Mouse (Mus musculus) macrophage (primary cell): ENCODE measurements around the gene Chrm3. TPM values are rescaled to one million over a fixed set of nuclear protein-coding genes. Genes with fewer than 3 reads are reported as not detected.

ENCODE experiments used
- H3K27ac ChIP-seq: fragments of 350-480 bp; formaldehyde crosslinking; 2 replicates; pipeline ENCODE4 v1.9.0; 2021
- H3K36me3 ChIP-seq: fragments of 350-480 bp; formaldehyde crosslinking; 2 replicates; pipeline ENCODE4 v1.9.0; 2021; ENCODE audit errors: inconsistent target
- H3K4me3 ChIP-seq: fragments of 350-480 bp; formaldehyde crosslinking; 2 replicates; pipeline ENCODE4 v1.9.0; 2021; ENCODE audit errors: inconsistent target
- H3K79me2 ChIP-seq: fragments of 350-480 bp; formaldehyde crosslinking; 2 replicates; pipeline ENCODE4 v1.9.0; 2021; ENCODE audit errors: inconsistent target
- WGBS: methylation state at CpG from one replicate; pipeline ENCODE4 v1.1.7; 2026; ENCODE audit warnings: inconsistent platforms; ENCODE audit not compliant: missing documents; 5-methylcytosine and 5-hydroxymethylcytosine counted together
- polyA plus RNA-seq: library from polyadenylated mRNA; stranded (reverse); fragments of 250-400 nt; gene quantifications from 3 replicates; pipeline ENCODE4 v1.2.4, GENCODE M21; 2018; ENCODE audit warnings: inconsistent platforms

Gene Chrm3
- polyA plus RNA-seq, 1 experiment from 2014 or later = not detected

DNA sequence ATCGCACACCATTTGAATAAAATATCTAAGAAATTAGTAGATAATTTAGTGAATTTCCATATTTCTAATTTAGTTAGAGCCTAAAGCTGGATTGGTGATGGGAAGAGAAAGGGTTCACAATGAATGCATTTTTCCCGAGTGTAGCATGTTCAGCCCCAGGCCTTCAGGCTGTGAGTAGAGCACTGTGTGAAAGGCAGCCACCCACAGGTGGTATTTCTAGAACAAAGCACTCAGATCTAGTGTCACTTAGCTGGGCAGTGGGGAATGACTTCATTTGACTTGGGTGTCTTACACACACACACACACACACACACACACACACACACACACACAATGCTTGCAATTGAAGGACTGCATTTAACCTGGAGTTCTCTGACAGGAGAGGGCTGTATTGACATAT lies 337.5 kb downstream of the Chrm3 start:
- 92% methylated on average over 2 of the region's 2 CpGs for WGBS
- no peaks in the 10 kb centered on the region for H3K79me2 ChIP-seq
- H3K27ac ChIP-seq = no peak overlapping the region
- no peaks in the 10 kb centered on the region for H3K36me3 ChIP-seq
- H3K4me3 ChIP-seq = no peak overlapping the region

DNA sequence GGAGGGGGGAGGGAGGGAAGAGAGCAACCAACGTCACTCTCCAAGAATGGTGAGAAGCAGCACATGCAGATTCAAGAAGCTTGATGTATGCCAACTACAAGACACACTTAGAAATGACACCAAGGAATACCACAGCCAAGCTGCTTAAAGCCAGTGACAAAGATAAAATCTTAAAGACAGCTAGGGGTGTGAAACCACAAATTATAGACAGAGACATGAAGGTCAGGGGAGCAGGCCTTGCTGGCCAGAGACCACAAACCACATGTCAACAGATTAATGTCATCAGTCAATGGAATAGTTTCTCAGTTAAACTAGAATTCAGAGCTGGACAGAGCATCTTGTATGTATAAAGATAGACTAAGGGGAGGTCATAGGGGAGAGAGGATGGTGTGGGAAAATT lies 341.4 kb downstream of the Chrm3 start:
- Histone ChIP-seq H3K4me3 (no peak overlapping the region), H3K27ac (no peak overlapping the region), H3K79me2 (no peaks in the 10 kb centered on the region), H3K36me3 (no peaks in the 10 kb centered on the region)
- 15% methylated on average over 1 of the region's 1 CpGs for WGBS

DNA sequence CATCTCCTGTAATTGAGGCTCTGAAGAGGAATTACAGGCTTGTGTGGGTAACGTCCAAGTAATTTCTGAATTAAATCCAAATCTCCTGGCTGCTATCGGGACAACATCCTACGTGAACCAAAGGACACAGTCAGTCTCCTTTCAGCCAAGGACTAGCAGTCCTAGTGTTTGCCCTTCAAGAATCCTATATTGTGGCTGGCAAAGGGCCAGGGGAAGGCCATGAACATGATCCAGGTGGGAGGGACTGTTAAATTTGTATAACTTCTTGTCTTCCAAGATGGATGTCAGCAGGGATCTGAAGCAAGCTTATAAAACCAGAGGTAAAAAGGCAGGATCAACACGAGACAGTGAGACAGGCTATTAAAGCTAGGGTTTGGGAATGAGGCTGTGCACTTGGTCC lies 357.7 kb downstream of the Chrm3 start:
- H3K36me3 ChIP-seq = no peaks in the 10 kb centered on the region
- H3K4me3 ChIP-seq = no peak overlapping the region
- H3K27ac ChIP-seq = no peak overlapping the region
- WGBS = 92% methylated on average over 4 of the region's 4 CpGs
- no peaks in the 10 kb centered on the region for H3K79me2 ChIP-seq

DNA sequence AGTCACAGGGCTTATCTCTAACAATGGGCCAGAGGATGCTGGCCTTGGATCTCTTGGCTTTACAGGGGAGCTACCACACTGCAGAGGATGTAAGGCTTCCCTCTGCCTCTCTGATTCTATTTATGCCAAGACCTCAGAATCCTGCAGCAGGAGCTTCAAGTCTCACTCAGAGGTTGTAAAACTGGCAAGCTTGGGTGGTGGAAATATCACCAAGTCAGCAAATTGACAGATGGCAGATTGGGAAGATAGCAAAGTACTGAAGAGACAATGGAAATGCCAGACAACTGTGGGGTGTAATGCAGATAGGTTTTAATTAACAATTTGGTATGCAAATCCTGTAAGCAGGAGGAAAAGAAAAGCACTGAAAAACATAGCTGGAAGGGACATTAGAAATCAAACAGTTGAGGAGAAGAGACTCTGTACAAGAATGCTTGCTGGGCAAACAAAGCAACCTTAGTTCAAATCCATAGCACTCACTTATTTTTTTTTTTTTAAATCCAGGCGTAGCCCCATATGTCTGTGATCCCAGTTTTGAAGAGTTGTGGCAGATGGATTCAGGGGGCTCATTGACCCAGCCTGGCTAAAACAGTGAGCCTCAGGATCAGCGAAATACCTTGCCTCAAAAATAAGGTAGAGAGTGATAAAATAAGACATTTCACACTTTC lies 362.9 kb downstream of the Chrm3 start:
- 100% methylated on average over 2 of the region's 2 CpGs for WGBS
- Histone ChIP-seq H3K36me3 (no peaks in the 10 kb centered on the region), H3K79me2 (no peaks in the 10 kb centered on the region), H3K4me3 (no peak overlapping the region), H3K27ac (no peak overlapping the region)

DNA sequence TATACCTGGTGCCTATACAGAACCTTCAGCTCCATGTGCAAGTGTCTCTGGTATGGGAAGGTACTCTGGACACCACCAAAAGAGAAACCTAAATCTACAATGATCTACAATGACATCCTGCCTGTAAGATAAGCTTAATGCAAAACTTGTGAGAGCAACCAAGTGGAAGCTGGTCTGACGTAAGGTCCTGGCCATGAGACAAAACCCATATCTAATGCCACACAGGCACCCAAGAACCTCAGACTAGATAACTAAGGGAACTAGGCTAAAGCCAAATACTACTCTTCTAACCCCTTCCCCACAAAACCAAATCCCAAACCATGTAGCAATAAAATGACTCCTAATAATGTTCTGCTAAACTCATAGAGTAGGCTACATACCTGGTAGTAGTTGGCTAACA lies 364.8 kb downstream of the Chrm3 start:
- H3K27ac ChIP-seq = no peak overlapping the region

DNA sequence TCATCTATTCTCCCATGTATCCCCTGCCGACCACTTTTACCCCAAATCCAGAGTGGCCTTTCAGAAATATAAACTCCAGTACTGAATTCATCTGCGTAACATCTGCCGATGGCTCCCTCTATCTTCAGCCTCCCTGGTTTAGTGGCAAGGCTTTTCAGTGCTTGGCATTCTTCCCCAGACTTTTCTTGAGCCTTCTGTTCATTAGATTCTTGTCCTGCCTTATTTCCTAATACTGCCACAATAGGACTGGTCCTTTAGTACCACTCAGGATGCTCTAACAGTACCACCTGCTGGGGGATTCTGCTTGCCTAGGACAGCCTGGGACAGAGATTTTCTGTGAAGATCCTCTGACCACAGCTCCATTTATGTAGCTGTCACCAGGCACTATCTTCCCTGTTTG lies 367.1 kb downstream of the Chrm3 start:
- Histone ChIP-seq H3K27ac (no peak overlapping the region), H3K36me3 (no peaks in the 10 kb centered on the region), H3K4me3 (no peak overlapping the region), H3K79me2 (no peaks in the 10 kb centered on the region)
- 97% methylated on average over 3 of the region's 3 CpGs for WGBS

More for the DNA sequence above, 364.8 kb downstream of the Chrm3 start:
- 100% methylated on average over 1 of the region's 1 CpGs for WGBS
- no peaks in the 10 kb centered on the region for H3K79me2 ChIP-seq
- no peak overlapping the region for H3K4me3 ChIP-seq
- no peaks in the 10 kb centered on the region for H3K36me3 ChIP-seq

DNA sequence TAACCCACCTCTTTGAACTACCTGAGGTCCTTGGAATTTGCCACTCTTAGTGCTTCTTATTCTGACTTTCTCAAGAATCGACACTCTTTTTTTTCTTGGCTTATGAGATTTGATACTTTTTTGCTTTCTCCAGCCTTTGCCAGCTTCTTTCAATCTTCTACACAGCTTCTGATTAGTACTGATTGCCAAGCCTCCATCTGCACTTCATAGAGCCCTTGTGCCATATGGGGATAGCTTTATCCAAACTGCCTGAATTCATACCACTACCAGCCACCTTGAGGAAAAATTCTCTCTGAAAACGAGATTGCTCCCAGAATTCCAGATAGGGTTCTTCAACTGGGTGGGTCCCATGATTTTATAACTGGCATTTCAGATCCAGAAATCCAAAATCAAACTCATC lies 368.0 kb downstream of the Chrm3 start:
- 83% methylated on average over 2 of the region's 2 CpGs for WGBS
- Histone ChIP-seq H3K4me3 (no peak overlapping the region), H3K27ac (no peak overlapping the region), H3K36me3 (no peaks in the 10 kb centered on the region), H3K79me2 (no peaks in the 10 kb centered on the region)

DNA sequence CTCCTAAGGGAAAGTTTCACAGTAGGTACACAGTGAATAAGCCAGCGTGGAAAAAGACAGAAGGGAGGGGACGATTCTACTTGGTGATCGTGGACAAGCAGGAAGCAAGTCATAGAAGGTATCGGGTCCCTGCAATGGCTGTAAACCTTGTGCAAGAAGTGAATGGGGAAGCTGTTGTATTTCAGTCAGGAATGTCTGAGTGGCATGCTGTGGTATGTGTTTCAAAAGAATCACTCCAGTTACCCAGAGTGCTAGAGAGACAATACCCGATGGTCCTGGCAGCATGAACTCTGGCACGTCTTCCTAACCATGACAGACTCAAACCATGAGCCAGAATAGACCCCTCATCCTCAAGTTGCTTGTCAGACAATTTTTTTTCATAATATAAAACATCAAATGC lies 375.0 kb downstream of the Chrm3 start:
- Histone ChIP-seq H3K79me2 (no peaks in the 10 kb centered on the region), H3K4me3 (no peak overlapping the region), H3K27ac (no peak overlapping the region), H3K36me3 (no peaks in the 10 kb centered on the region)
- WGBS = 16% methylated on average over 6 of the region's 6 CpGs

DNA sequence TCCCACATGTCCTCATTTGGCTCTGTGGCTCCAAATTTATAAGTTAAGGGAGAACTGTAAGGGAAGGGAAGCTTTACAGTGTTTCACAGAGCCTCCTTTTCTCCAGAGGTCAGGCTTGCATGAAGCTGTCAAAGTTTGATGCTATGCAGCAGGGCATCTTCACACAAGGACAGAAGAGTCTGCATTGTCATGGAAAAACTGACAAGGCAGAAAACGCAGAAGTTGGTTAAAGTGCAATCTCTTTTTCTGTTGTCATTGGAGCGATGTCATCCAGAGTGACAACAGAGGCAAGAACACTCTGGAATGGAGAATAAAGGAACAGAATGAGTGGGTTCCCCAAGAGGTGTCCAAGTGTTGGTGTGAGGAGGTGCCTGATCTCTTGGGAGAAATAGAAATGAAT lies 377.4 kb downstream of the Chrm3 start:
- no peak overlapping the region for H3K4me3 ChIP-seq
- WGBS = 69% methylated on average over 2 of the region's 2 CpGs
- no peaks in the 10 kb centered on the region for H3K79me2 ChIP-seq
- no peak overlapping the region for H3K27ac ChIP-seq
- H3K36me3 ChIP-seq = no peaks in the 10 kb centered on the region

DNA sequence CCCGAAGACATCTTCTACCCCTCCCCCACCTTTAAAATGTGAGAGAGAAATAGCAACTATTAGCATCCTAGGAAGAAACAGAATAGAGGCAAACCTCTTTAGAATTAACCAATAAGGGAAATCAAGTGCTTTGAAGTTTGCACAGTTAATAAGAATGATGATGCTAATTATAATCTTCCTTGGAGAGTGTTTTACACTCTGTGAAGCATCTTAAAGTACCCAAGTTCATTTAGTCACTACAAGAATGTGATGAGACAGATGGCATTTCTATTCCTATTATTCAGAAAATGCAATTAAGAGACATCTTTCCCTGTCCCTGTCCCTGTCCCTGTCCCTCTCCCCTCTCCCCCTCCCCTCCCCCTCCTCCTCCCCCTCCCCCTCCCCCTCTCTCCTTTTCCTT lies 382.9 kb downstream of the Chrm3 start:
- Histone ChIP-seq H3K4me3 (no peak overlapping the region), H3K27ac (no peak overlapping the region), H3K36me3 (no peaks in the 10 kb centered on the region), H3K79me2 (no peaks in the 10 kb centered on the region)
- 70% methylated on average over 1 of the region's 1 CpGs for WGBS

DNA sequence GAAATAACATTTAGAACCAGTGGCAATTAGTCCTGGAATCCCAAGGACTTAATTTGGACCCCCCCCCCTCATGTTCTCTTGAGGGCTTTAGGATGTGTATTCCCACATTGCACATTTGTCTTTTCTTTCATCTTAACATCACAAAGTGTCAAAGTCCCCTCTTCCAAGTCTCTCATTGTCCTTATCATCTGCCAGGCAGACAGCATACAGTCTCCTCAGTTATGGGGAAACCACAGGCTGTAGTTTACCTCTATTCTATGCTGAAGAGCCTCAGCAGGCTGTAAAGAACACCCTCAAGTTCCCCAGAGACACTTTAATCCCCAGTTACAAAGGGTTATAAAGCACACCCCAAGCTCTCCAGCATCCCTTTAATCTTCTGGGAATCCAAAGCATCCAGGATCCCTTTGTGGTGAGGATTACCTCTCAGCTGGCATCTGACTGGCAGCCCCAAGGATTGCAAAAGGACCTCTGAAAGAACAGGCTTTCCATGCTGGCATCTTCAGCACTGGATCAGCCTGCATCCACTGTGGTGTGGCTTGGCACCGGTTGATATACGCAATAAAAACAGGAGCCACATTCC lies 386.8 kb downstream of the Chrm3 start:
- WGBS = 80% methylated on average over 2 of the region's 2 CpGs
- Histone ChIP-seq H3K4me3 (no peak overlapping the region), H3K27ac (no peak overlapping the region), H3K79me2 (no peaks in the 10 kb centered on the region), H3K36me3 (no peaks in the 10 kb centered on the region)

DNA sequence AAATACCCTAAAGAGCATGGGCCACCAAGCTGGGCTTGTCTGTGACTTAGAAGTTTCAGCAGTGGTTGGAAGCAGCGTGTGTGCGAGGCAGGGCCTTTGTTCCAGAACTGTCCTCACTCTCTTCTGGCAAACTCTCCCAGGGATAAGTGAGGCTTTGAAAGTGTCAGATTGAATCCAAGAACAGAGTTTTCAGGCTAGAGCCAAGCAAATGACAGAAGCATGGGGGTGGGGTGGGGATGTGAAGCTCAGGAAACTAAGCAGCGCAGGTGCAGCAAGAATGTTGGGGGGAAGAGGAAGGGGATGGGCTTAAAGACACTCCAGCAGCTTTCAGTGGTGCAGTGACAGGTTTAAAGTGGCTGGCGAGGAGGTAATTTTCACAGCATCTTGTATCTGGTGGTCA lies 388.8 kb downstream of the Chrm3 start:
- Histone ChIP-seq H3K79me2 (no peaks in the 10 kb centered on the region), H3K36me3 (no peaks in the 10 kb centered on the region), H3K27ac (no peak overlapping the region), H3K4me3 (no peak overlapping the region)
- 60% methylated on average over 4 of the region's 4 CpGs for WGBS

DNA sequence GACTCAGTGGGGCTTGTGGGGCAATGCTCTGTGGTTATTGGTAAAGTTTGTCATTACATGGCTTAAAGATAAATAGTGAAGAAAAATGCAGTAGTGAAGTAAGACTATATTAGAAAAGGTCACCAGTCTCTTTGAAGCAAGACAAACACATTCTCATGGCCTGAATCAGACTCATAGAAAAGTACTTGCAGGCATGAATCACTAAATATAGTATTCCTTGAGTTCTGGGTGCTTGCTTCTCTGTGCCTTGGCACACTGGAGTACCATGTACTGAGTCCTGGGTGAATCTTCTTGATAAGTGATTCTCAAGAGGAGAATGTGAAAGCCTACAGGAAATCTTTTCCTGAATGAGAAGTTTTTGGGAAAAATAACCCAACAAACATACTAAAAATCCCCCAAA lies 408.0 kb downstream of the Chrm3 start:
- Histone ChIP-seq H3K4me3 (no peak overlapping the region), H3K36me3 (no peaks in the 10 kb centered on the region), H3K79me2 (no peaks in the 10 kb centered on the region), H3K27ac (no peak overlapping the region)

DNA sequence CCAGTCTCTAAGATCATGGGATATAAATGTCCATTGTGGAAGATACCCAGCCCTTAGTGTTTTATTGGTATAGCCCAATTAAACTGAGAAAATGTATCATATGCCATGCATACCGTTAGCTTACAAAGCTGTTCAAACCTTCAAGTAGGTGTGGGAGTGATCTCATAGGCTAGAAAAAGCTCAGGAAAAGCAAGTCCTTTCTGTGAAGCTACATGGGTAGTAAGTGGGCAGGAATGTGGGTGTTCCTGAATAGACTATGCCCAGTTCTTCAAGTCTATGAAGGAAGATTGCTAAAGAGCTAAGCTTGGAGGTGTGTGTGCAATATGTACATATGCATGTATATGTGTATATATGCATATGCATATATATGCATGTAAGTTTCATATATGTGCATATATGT lies 409.3 kb downstream of the Chrm3 start:
- WGBS = 100% methylated on average over 1 of the region's 1 CpGs
- no peak overlapping the region for H3K4me3 ChIP-seq

DNA sequence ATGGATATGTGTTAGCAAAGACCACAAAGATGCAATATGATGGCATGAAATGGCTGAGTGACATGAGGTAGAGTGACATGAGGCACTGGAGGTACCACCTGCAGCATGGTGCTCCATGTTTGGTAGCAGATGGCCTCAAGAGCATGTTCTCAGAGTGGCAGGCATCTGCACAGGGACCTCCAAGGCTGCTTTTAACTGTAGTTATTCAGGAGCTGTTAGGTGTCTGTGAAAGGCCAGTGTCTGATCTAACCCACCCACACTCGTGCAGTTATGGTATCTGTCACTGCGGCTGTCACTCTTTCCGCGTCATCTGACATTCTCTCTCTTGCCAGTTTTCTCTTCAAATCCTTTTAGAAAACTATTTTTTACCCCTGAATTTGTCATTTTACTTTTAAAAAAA lies 411.6 kb downstream of the Chrm3 start:
- no peaks in the 10 kb centered on the region for H3K36me3 ChIP-seq
- no peak overlapping the region for H3K4me3 ChIP-seq
- 96% methylated on average over 4 of the region's 4 CpGs for WGBS
- no peak overlapping the region for H3K27ac ChIP-seq
- no peaks in the 10 kb centered on the region for H3K79me2 ChIP-seq

More for the DNA sequence above, 409.3 kb downstream of the Chrm3 start:
- Histone ChIP-seq H3K27ac (no peak overlapping the region), H3K79me2 (no peaks in the 10 kb centered on the region), H3K36me3 (no peaks in the 10 kb centered on the region)

DNA sequence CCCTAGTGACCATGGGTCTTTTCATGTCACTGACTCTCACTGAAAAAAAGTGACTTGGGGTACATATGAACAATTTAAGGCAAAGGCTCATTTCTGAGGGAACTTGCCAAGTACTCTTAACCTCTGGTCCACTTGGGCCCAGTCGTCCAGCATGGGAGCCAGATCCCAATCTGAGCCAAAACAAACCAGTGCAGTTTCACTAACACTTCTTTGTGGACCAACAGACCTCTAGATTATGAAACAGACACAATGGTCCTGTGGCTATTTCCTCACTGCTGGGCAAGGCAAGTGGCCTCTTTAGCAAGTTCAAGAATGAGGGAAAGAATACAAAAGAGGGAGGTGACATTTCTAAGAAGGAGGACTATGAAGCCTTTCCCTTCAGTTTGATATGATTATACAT lies 420.5 kb downstream of the Chrm3 start:
- 100% methylated on average over 1 of the region's 1 CpGs for WGBS
- no peaks in the 10 kb centered on the region for H3K36me3 ChIP-seq
- no peaks in the 10 kb centered on the region for H3K79me2 ChIP-seq
- H3K27ac ChIP-seq = no peak overlapping the region
- no peak overlapping the region for H3K4me3 ChIP-seq
